Mouse (Mus musculus) midbrain, embryonic 11.5 days (tissue): Measurements from ENCODE around the gene Spata48. TPM values are rescaled to one million over a fixed set of nuclear protein-coding genes. Genes with fewer than 3 reads are reported as not detected.
A peak's percentile ranks its signal among the peaks of the same experiment; 100 is the strongest.

ENCODE experiments used
- ATAC-seq: fragments of 200-750 bp; cut with Nextera tagmentation; 2 replicates; pipeline ENCODE4 v1.8.0; 2017; ENCODE audit warnings: moderate TSS enrichment, moderate library complexity; ENCODE audit not compliant: low FRiP score
- DNase-seq: peaks from one replicate; pipeline ENCODE4 v3.0.0; 2015; ENCODE audit warnings: low spot score; ENCODE audit errors: missing footprints
- H3K27ac ChIP-seq: fragments of 300-500 bp; sonication (generic); 2 replicates; pipeline ENCODE4 v1.5.1; 2014; ENCODE audit warnings: low read depth, low read length
- H3K27me3 ChIP-seq: fragments of 300-500 bp; sonication (generic); 2 replicates; pipeline ENCODE4 v1.6.1; 2014; ENCODE audit warnings: mild to moderate bottlenecking, low read length, moderate library complexity, mixed read lengths; ENCODE audit not compliant: control insufficient read depth, insufficient read depth
- H3K36me3 ChIP-seq: fragments of 300-500 bp; sonication (generic); 2 replicates; pipeline ENCODE4 v1.6.1; 2014; ENCODE audit warnings: mild to moderate bottlenecking, low read length, moderate library complexity, mixed read lengths; ENCODE audit not compliant: control insufficient read depth, insufficient read depth
- H3K4me1 ChIP-seq: fragments of 300-500 bp; sonication (generic); 2 replicates; pipeline ENCODE4 v1.6.1; 2014; ENCODE audit warnings: low read length; ENCODE audit not compliant: control insufficient read depth, insufficient read depth
- H3K4me2 ChIP-seq: fragments of 300-500 bp; sonication (generic); 2 replicates; pipeline ENCODE4 v1.6.1; 2014; ENCODE audit warnings: mild to moderate bottlenecking, moderate library complexity
- H3K4me3 ChIP-seq: fragments of 300-500 bp; sonication (generic); 2 replicates; pipeline ENCODE4 v1.5.1; 2014; ENCODE audit warnings: low read depth, low read length
- H3K9ac ChIP-seq: fragments of 300-500 bp; sonication (generic); 2 replicates; pipeline ENCODE4 v1.6.1; 2014; ENCODE audit warnings: low read length
- H3K9me3 ChIP-seq: fragments of 300-500 bp; sonication (generic); 2 replicates; pipeline ENCODE4 v1.6.1; 2016; ENCODE audit warnings: low read length; ENCODE audit not compliant: control insufficient read depth
- WGBS: fragments of 180-500 bp; shearing (Covaris S2); extraction: QIAGEN DNeasy Blood & Tissue Kit; methylation state at CpG from one replicate; pipeline ENCODE4 v1.1.7; 2014; 5-methylcytosine and 5-hydroxymethylcytosine counted together
- polyA plus RNA-seq: library from polyadenylated mRNA; unstranded; fragments of >200 nt; fragmentation: Nextera tagmentation; extraction: Ambion mirVana; gene quantifications from 2 replicates; pipeline ENCODE4 v1.2.1, GENCODE M21; 2014

Spata48 gene
- polyA plus RNA-seq = 2.1 and 3.4 TPM in 2 replicates

DNA sequence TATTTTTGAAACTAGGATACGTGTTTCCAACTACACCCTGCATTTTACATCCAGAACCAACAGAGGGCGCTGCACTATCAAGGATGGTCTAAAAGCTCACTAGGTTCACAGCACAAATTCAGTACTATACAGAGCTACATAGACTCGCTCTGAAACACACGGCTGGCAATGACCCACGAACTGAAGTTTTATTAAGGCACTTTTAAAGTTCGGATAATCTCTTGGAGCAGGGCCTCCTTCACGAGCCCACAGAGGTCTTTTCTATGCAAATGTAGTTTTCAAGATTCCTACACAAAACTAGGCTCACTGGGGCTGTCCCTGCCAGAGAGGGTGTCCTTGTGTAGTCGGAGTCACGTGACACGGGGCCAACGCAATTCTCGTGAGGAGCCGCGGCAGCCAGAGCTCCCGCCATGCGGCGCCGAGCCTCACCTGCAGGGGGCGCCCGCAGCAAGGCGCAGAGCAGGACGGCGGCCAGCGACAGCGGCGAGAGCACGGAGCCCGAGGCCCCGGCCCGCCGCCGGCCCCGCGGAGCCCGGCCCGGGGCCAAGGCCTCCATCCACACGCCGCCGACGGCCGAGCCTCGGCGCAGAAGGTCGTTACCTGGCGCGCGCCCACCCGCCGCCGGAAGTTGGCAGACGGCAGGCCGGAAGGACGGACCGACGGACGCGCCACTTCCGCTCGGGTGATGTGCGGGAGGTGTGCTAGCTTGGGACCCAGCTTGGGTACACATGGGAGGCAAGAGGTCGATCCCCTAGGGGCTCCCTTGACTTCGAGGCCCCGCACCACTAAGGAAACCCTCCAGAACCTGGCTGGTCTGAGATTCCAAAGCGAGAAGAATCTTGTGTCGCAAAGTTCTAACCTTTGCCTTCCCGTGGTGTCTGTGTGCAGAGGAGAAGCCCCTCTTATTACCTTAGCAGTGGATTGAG, at the start of gene Spata48, which contains the start of gene Zpbp:
Spata48 (plus strand) TSS at position 460 of the 926 bp plus-strand sequence.
Zpbp (minus strand) TSS at position 774 of the 926 bp plus-strand sequence.
- DNase-seq (peak; percentile 99), ATAC-seq (peak; percentile 97)
- Histone ChIP-seq H3K27ac (peak within 1 kb of the TSS; percentile 25; the same call in 1 of the 2 replicates), H3K4me3 (peak within 1 kb of the TSS; percentile 57), H3K4me1 (no peaks in the 10 kb centered on the region), H3K36me3 (no peaks in the 10 kb centered on the region), H3K9me3 (no peaks in the 10 kb centered on the region), H3K4me2 (peak within 1 kb of the TSS; percentile 71), H3K27me3 (no peaks in the 10 kb centered on the region), H3K9ac (peak within 1 kb of the TSS; percentile 70)
- 3% methylated on average over 66 of the region's 66 CpGs for WGBS

DNA sequence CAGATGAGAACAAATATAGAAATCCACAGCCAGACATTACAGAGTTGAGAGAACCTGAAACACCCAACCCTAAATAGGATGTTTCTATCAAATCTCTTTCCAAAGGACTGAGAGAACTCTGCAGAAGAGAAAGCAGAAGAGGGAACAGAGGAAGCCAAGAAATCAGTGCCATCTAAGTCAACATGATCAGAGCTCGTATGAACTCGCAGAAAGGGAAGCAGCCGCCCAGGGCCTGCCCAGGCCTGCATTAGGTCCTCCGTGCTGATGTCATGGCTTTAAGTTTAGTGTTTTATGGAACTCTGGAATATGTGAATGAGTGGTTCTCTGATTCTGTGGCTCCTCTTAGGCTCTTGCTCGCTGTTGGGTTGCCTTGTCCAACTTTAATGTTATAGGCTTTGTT, 47.7 kb upstream of the Spata48 start:
- H3K4me2 ChIP-seq = no peak overlapping the region
- no peak overlapping the region for H3K9ac ChIP-seq
- 89% methylated on average over 5 of the region's 5 CpGs for WGBS
- no peak overlapping the region for H3K4me3 ChIP-seq
- H3K9me3 ChIP-seq = no peaks in the 10 kb centered on the region
- no peaks in the 10 kb centered on the region for H3K27me3 ChIP-seq
- no peak overlapping the region for H3K27ac ChIP-seq
- no peaks in the 10 kb centered on the region for H3K4me1 ChIP-seq
- H3K36me3 ChIP-seq = no peaks in the 10 kb centered on the region
- ATAC-seq = no peak
- DNase-seq = no peak

DNA sequence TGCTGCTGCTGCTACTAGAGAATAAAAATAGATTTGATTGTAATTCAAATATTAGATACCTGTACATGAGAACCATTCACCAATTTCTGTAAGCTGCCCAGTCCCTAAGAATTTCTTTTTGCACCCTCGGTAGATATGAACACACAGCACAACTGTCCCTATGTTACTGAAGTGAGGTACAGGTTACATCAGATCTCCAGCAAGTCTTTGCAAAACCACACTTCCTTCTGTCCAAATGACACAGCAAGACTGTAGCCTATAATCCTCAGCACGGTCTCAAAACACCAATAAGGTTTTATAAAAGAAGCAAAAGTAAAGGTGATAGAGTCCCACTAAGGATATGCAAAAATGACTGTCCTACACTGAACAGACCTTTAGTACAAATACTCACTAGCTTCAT, 44.5 kb upstream of the Spata48 start:
- Histone ChIP-seq H3K9me3 (no peaks in the 10 kb centered on the region), H3K4me1 (no peaks in the 10 kb centered on the region), H3K36me3 (no peaks in the 10 kb centered on the region), H3K27ac (no peak overlapping the region), H3K4me2 (no peak overlapping the region), H3K27me3 (no peaks in the 10 kb centered on the region), H3K9ac (no peak overlapping the region), H3K4me3 (no peak overlapping the region)
- ATAC-seq (no peak), DNase-seq (no peak)
- 81% methylated on average over 2 of the region's 2 CpGs for WGBS

DNA sequence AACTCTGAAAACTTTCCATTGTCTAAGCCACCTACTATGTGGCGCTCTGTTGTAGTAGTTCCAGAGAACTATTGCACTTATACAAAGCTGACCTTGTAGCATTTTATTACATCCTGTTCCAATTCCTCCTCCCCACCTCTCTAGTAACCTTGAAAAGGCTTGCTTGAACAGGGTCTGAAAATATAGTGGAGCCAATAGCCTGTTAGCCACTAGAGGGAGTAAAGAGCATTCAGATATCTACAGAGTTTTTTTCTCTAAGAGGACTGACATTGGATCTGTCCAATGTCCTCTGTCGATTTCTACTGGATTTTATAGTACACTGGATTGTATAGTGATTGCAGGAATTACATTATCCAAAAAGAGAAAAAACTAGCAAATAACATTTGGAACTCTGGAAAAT, 6.9 kb upstream of the Spata48 start:
- DNase-seq = no peak
- no peak overlapping the region for H3K27ac ChIP-seq
- 49% methylated on average over 2 of the region's 2 CpGs for WGBS
- H3K4me3 ChIP-seq = no peak overlapping the region
- no peaks in the 10 kb centered on the region for H3K4me1 ChIP-seq
- no peak for ATAC-seq
- no peaks in the 10 kb centered on the region for H3K9me3 ChIP-seq
- no peaks in the 10 kb centered on the region for H3K36me3 ChIP-seq
- no peaks in the 10 kb centered on the region for H3K27me3 ChIP-seq
- no peak overlapping the region for H3K4me2 ChIP-seq
- no peak overlapping the region for H3K9ac ChIP-seq

DNA sequence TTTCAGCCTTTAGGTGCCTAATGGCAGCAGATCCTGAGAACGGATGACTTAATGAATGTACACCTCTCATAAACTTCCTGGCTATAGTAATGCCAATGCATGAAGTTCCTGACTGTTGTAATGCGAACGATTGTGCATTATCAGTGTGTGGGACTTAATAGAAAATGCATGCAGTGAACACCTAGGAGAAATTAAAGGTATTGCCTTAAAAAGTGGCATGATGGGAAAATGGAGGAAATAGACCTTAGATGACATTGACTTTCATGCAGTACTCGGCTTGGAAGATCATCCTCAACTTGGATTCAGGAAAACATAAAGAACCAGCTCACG, 632 bp downstream of the Spata48 start:
- Histone ChIP-seq H3K9ac (peak overlapping the region; percentile 70; the same call in 1 of the 2 replicates), H3K4me1 (no peaks in the 10 kb centered on the region), H3K27ac (no peak overlapping the region), H3K4me2 (peak overlapping the region; percentile 71), H3K27me3 (no peaks in the 10 kb centered on the region), H3K4me3 (peak overlapping the region; percentile 57), H3K9me3 (no peaks in the 10 kb centered on the region), H3K36me3 (no peaks in the 10 kb centered on the region)
- DNase-seq (no peak), ATAC-seq (no peak)
- 84% methylated on average over 5 of the region's 5 CpGs for WGBS

DNA sequence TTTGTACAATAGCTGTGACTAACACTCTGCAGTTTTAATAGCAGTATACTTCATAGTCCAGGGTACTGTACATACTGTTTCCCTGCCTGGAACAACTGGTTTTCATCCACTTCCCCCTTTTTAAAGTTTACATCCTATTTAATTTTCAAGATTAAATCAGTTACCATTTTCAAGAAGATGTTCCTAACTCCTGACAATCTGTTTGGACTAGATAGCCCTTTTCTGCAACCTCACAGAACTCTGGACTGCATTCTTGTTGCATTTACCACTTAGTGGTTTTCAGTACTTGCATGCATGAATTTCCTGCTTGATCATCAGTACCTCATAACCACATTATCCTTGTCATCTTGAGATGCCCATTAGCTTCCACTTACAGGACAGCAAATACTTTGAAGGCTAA, 7.0 kb downstream of the Spata48 start:
- H3K4me3 ChIP-seq = no peak overlapping the region
- no peaks in the 10 kb centered on the region for H3K27me3 ChIP-seq
- ATAC-seq = no peak
- no peaks in the 10 kb centered on the region for H3K9me3 ChIP-seq
- no peak overlapping the region for H3K27ac ChIP-seq
- no peak overlapping the region for H3K4me2 ChIP-seq
- no peaks in the 10 kb centered on the region for H3K36me3 ChIP-seq
- H3K4me1 ChIP-seq = no peaks in the 10 kb centered on the region
- DNase-seq = no peak
- H3K9ac ChIP-seq = no peak overlapping the region

- no peak overlapping the region for H3K9ac ChIP-seq
- DNase-seq = no peak
- no peaks in the 10 kb centered on the region for H3K27me3 ChIP-seq
- H3K36me3 ChIP-seq = no peaks in the 10 kb centered on the region
- no peak overlapping the region for H3K4me3 ChIP-seq
- no peaks in the 10 kb centered on the region for H3K4me1 ChIP-seq
- no peak overlapping the region for H3K4me2 ChIP-seq
- no peak for ATAC-seq
- 57% methylated on average over 8 of the region's 8 CpGs for WGBS
- H3K27ac ChIP-seq = no peak overlapping the region
- no peaks in the 10 kb centered on the region for H3K9me3 ChIP-seq
Measured at GRCm38 (mm10) chr11:11484378-11484777, 22.5 kb downstream of the Spata48 start.

DNA sequence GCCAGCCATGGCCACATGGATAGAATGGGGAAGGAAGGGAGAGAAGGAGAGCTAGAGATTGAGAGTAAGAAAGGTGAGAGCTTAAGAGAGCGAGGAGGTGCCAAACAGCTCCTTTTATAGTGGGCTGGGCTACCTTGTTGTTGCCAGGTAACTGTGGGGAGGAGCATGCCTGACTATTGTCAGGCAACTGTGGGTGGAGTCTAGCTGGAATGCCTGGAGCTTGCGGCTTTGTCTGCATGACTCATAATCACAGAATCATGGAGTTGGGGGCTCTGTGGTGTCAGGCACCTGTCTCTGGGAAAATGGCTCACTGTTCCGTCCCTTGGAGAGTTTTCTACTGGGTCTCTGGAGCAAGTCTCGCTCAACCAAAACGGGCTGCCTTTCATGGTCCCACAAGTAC, 30.1 kb downstream of the Spata48 start:
- DNase-seq = no peak
- no peaks in the 10 kb centered on the region for H3K4me1 ChIP-seq
- no peak for ATAC-seq
- H3K4me3 ChIP-seq = no peak overlapping the region
- no peaks in the 10 kb centered on the region for H3K9me3 ChIP-seq
- no peak overlapping the region for H3K4me2 ChIP-seq
- no peak overlapping the region for H3K9ac ChIP-seq
- H3K36me3 ChIP-seq = no peaks in the 10 kb centered on the region
- no peaks in the 10 kb centered on the region for H3K27me3 ChIP-seq
- H3K27ac ChIP-seq = no peak overlapping the region
- 64% methylated on average over 5 of the region's 5 CpGs for WGBS

DNA sequence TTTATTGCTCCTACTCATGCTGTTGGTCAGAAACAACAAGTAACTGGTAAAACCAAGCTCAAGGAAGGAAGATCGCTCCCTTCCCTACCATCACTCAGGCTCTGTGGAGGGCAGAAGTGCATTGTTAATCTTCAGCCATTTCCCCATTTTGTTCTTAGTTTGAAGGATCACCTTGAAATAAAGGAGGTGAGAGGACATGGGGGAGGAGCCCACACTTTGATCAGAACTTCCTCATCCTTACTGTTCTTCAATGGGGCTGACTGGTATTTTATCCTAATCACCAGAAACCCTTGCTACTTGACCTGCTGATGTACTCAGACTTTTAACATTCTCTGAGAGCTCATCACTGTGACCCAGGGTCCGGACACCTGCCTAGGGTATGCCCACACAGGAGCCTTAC, 33.8 kb downstream of the Spata48 start:
- Histone ChIP-seq H3K4me3 (no peak overlapping the region), H3K4me1 (no peaks in the 10 kb centered on the region), H3K27me3 (no peaks in the 10 kb centered on the region), H3K27ac (no peak overlapping the region), H3K9ac (no peak overlapping the region), H3K36me3 (no peaks in the 10 kb centered on the region), H3K4me2 (no peak overlapping the region), H3K9me3 (no peaks in the 10 kb centered on the region)
- WGBS = 94% methylated on average over 2 of the region's 2 CpGs
- DNase-seq (no peak), ATAC-seq (no peak)
